Mouse (Mus musculus) right cerebral cortex, postnatal 25 days (tissue): ENCODE measurements around the gene Dnajc9.

Experiments used
- DNase-seq: peaks from one replicate; pipeline ENCODE4 v3.0.0; 2022

Dnajc9 gene

GRCm38 (mm10) chr14:20347991-20348541, 40.6 kb downstream of the Dnajc9 start, which contains the start of the genes Ecd and Fam149b:
Gene Ecd (minus strand): TSS chr14:20348121.
Gene Fam149b (plus strand): TSS chr14:20348162.
- DNase-seq, result peak; percentile 88

GRCm38 (mm10) chr14:20347441-20347990, 41.2 kb downstream of the Dnajc9 start:
- no peak for DNase-seq

GRCm38 (mm10) chr14:20345885-20346284, 42.8 kb downstream of the Dnajc9 start:
- DNase-seq, result no peak

GRCm38 (mm10) chr14:20340866-20341265, 47.8 kb downstream of the Dnajc9 start:
- no peak for DNase-seq

- DNase-seq, result no peak
Observed at GRCm38 (mm10) chr14:20340149-20340548, 48.6 kb downstream of the Dnajc9 start.

- DNase-seq, result no peak
Observed at GRCm38 (mm10) chr14:20339415-20339814, 49.3 kb downstream of the Dnajc9 start.
